Mouse (Mus musculus) retina, embryonic 14.5 days (tissue): ENCODE measurements at regions not wholly inside any gene's neighbourhood (a gene's known extent, or its start where the extent isn't known, plus 50 kb on each side); places are given as distances from the start of the nearest gene placed in this dataset.
A peak's percentile ranks its signal among the peaks of the same experiment; 100 is the strongest.
"Not testable (repeated sequence)": the region's sequence is repeated elsewhere in the genome, so short reads cannot be mapped to it uniquely, and the experiment has no call there.

Experiments
- DNase-seq: peaks from one replicate; pipeline ENCODE4 v3.0.0-alpha.2; 2015; ENCODE audit warnings: low spot score

DNA sequence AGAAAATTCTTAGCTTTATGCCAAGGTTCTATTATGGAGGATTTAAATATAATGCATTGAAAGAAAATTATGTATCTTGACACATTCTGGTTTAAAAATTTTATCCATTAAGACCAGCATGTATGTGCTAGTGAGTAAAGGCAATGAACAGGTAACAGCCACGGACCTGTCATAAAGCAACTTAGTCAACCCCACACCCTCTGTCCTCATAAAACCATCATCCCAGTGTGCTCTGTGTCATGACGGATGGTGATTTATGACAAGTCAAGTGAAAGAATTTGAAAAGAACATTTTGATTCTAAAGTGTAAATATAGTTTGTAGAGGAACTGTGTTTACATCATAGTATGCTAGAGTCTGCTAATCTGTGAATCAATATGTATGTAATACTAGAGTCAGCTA, 946.3 kb upstream of the Cypt12 start:
- no peak for DNase-seq

DNA sequence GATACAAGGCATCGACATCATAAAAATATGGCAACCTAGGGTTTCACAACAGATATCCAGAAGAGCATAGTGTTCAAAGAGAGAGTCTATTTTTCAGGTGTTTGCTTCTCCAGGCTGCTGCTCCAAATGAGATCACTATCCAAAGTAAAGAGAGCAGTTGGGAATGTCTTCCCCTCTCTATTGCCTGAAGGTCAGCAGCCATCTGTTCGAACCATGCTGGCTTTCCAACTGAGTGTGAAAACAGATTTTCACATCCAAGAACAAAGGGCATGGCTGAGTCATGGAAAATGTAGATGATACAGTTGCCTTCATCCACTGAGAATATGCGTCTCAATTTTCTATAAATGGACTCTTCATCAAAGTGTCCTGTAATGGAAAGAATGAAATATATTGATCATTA, 945.1 kb upstream of the Cypt12 start:
- peak; percentile 22 for DNase-seq

DNA sequence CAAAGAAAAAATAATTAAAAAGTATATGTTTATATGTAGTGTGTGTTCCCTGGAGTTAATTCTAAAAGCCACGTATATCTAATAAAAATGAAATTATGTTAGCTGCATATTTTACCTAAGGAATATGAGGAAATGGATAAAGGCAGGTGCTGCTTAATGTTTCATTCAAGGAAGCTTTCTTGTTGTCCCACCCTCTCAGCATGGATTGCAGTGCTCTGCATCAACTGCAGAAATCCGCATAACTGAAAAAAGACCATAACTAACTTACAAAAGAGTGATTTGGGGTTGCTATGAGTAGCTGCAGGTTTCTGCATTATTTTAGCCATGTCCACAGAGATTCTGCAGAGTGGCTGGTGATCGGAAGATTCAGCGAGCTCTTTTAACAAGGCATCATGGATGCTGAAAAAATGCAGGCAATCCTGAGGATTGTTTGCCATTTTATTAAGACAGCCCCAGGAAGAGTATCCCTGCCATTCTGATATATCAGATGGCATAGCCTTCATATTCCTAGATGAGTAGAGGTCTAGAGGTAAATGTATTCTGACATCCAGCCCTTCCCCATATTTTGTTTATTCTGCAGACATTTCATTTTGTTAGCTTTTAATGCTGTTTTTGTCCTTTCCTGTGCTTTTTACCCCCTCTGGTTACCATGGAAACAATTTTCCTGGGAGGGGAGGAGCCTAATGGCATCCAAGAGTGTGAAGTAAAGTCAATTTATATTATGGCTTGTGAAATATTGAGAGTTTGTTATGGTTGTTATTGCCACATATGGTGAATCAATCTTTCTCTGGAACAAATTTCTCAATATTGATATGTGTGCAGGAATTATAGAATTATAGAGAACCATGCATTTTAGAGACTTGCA, 933.8 kb upstream of the Cypt12 start:
- no peak for DNase-seq

DNA sequence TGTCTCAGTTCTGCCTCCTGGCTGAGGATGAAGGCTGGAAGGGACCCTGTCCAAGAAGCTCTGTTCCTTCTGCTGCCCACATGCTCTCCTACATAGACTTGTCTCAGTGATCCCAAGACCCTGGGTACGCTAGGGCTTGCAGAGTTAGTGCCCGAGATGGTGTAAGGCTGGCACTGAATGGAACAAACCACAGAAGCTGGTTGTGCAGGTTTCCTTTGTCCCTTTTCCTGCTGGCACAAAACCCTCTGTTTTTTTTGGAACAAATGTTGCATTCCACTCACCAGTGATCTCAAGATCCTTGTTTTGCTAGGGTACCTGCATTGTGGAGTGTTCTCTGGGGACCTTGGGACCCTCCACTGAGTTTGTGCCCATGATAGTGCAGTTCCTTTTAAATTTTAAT, 897.4 kb upstream of the Cypt12 start:
- no peak for DNase-seq

DNA sequence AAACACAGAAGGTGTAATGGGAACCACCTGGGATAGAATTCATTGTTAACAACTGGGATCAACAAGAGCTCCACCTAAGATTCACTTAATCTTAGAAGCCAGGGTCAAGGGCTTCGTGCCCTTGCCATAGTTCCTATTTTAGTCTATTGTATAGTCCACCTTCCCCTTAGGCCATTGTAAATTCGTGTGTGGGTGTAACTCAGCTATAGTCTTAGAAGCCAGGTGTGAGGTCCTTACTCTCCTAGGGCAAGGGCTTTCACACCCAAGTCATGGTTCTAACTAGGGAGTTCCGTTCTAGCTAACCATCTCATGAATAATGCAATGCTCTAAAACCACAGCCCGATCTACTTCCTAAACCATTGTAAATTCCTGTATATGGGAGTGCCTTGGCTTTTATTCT, 889.8 kb upstream of the Cypt12 start:
- not testable (repeated sequence) for DNase-seq

DNA sequence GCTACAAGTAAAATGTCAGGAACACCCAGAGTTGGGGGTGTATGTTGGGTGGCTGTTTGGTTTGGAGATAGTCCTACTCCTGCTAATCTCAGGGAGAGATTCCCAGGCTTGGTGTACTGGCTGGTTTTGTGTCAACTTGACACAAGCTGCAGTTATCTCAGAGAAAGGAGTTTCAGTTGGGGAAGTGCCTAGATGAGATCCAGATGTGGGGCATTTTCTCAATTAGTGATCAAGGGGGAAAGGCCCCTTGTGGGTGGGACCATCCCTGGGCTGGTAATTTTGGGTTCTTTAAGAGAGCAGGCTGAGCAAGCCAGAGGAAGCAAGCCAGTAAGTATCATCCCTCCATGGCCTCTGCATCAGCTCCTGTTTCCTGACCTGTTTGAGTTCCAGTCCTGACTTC, 841.9 kb upstream of the Cypt12 start:
- not testable (repeated sequence) for DNase-seq
